Mouse (Mus musculus) stomach, postnatal 0 days (tissue): ENCODE results near the gene Kdf1. TPM values are rescaled to one million over a fixed set of nuclear protein-coding genes. Genes with fewer than 3 reads are reported as not detected.
A peak's percentile ranks its signal among the peaks of the same experiment; 100 is the strongest.

Source experiments
- ATAC-seq: fragments of 200-750 bp; cut with Nextera tagmentation; 2 replicates; pipeline ENCODE4 v1.8.0; 2017; ENCODE audit not compliant: low FRiP score, low TSS enrichment
- DNase-seq: peaks from one replicate; pipeline ENCODE4 v3.0.0-alpha.2; 2016; ENCODE audit warnings: low spot score
- H3K27ac ChIP-seq: fragments of 300-500 bp; sonication (generic); replicated peaks from 2 replicates; pipeline ENCODE4 v1.5.1; 2014; ENCODE audit warnings: mild to moderate bottlenecking, control low read depth
- H3K27me3 ChIP-seq: fragments of 300-500 bp; sonication (generic); 2 replicates; pipeline ENCODE4 v1.6.1; 2014; ENCODE audit warnings: low read length; ENCODE audit not compliant: control insufficient read depth, insufficient read depth
- H3K36me3 ChIP-seq: fragments of 300-500 bp; sonication (generic); 2 replicates; pipeline ENCODE4 v1.6.1; 2014; ENCODE audit warnings: low read length, mixed read lengths; ENCODE audit not compliant: control insufficient read depth, insufficient read depth
- H3K4me1 ChIP-seq: fragments of 300-500 bp; sonication (generic); replicated peaks from 2 replicates; pipeline ENCODE4 v1.6.1; 2014; ENCODE audit warnings: antibody characterized with exemption; ENCODE audit not compliant: control insufficient read depth, insufficient read depth
- H3K4me2 ChIP-seq: fragments of 300-500 bp; sonication (generic); replicated peaks from 2 replicates; pipeline ENCODE4 v1.6.1; 2014; ENCODE audit warnings: low read depth, mild to moderate bottlenecking, control low read depth, moderate library complexity
- H3K4me3 ChIP-seq: fragments of 300-500 bp; sonication (generic); 2 replicates; pipeline ENCODE4 v1.5.1; 2014; ENCODE audit warnings: low read depth, low read length, control low read depth
- H3K9ac ChIP-seq: fragments of 300-500 bp; sonication (generic); 2 replicates; pipeline ENCODE4 v1.6.1; 2014; ENCODE audit warnings: mild to moderate bottlenecking, low read length, control low read depth, mixed read lengths
- H3K9me3 ChIP-seq: fragments of 300-500 bp; sonication (generic); 2 replicates; pipeline ENCODE4 v1.6.1; 2016; ENCODE audit warnings: low read length; ENCODE audit not compliant: control insufficient read depth
- CTCF ChIP-seq: IDR thresholded peaks from 2 replicates; pipeline ENCODE4 v1.5.1; 2016; ENCODE audit warnings: antibody characterized with exemption, low read depth, mild to moderate bottlenecking, moderate library complexity
- EP300 ChIP-seq: optimal IDR thresholded peaks from 2 replicates; pipeline ENCODE3; 2016; ENCODE audit warnings: antibody characterized with exemption
- WGBS: fragments of 180-500 bp; shearing (Covaris S2); extraction: QIAGEN DNeasy Blood & Tissue Kit; methylation state at CpG from one replicate; pipeline ENCODE4 v1.1.7; 2014; 5-methylcytosine and 5-hydroxymethylcytosine counted together
- polyA plus RNA-seq: library from polyadenylated mRNA; unstranded; fragments of >200 nt; fragmentation: Nextera tagmentation; extraction: Ambion mirVana; gene quantifications from 2 replicates; pipeline ENCODE4 v1.2.1, GENCODE M21; 2015

The Kdf1 gene
- polyA plus RNA-seq, 1 experiment from 2014 or later: 29.2 TPM

- 82% methylated on average over 28 of the region's 28 CpGs for WGBS
- TF ChIP-seq EP300 (no peak), CTCF (no peak)
- Histone ChIP-seq H3K36me3 (no peaks in the 10 kb centered on the region), H3K27ac (no peak overlapping the region), H3K9ac (no peak overlapping the region), H3K9me3 (no peaks in the 10 kb centered on the region), H3K4me3 (no peak overlapping the region), H3K4me2 (no peak overlapping the region), H3K4me1 (peaks cover 6% of the 10 kb centered on the region; the same call in 1 of the 2 replicates), H3K27me3 (no peaks in the 10 kb centered on the region)
- ATAC-seq (no peak), DNase-seq (no peak)
These were observed 32.9 kb upstream of the Kdf1 start for GRCm38 (mm10) chr4:133485691-133486425.

DNA sequence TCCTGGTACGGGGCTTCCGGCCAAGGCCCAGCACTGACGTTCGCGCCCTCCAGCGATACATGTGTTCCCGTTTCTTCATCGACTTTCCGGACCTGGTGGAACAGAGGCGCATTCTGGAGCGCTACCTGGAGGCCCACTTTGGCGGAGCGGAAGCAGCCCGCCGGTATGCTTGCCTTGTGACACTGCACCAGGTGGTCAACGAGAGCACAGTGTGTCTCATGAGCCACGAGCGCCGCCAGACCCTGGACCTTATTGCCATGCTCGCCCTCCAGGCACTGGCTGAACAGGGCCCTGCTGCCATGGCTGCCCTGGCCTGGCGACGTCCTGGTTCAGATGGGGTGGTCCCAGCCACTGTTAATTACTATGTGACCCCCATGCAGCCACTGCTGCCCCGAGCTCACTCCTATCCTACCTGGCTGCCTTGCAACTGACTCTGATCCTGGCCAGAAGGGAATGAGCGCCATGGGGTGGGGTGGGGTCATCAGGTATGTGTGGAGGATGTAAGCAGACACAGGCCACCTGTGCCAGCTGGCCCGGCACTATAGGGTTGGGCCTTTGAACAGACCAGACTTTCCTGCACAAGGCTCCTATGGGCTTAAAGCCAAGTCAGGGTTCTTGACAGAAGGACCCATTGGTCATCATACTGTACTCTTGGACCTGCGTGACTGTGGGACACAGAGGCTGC is 31.9 kb upstream of the Kdf1 start:
- Histone ChIP-seq H3K27ac (no peak overlapping the region), H3K4me1 (peaks cover 6% of the 10 kb centered on the region; the same call in 1 of the 2 replicates), H3K9ac (no peak overlapping the region), H3K36me3 (no peaks in the 10 kb centered on the region), H3K9me3 (no peaks in the 10 kb centered on the region), H3K27me3 (no peaks in the 10 kb centered on the region), H3K4me2 (no peak overlapping the region), H3K4me3 (no peak overlapping the region)
- WGBS: 93% methylated on average over 26 of the region's 26 CpGs
- TF ChIP-seq CTCF (no peak), EP300 (no peak)
- DNase-seq: no peak
- no peak for ATAC-seq

DNA sequence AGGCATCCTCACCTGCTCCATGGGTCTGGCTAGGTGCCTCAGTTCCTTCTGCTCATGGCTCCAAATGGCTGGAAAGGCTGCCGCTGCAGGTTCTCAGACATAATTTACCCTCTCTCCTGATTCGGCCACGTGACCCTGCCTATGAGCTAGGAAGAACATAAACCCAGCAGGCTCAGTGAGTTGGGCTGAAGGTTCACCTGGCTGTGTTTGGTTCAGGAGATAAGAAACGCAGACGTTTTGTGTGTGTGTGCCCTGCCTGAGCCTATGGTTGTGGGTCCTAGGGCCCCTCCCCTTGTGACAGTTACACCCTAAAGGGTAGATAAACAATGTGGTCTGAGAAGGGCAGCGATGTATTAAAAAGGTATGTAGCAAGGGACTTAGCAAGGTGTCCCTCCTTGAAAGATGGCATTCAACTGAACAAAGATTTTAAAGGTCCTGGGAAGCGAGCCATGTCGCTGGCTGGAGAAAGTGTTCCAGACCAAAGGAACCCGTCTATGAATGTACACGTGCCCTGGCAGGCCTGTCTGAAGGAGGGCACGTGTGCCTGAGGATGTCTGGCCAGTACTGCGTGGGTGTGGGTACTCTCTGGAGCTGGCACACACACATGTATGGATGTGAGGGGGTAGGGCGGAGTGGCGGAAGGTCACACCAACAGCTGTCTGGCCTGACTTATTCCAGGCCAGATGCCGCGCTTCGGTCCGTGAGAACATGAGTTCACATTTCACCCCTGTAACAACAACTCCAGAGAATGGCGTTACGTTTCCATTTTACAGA is 30.0 kb upstream of the Kdf1 start:
- Histone ChIP-seq H3K36me3 (no peaks in the 10 kb centered on the region), H3K27ac (peak overlapping the region; percentile 74), H3K4me1 (peaks cover 5% of the 10 kb centered on the region; the same call in 1 of the 2 replicates), H3K27me3 (no peaks in the 10 kb centered on the region), H3K4me2 (no peak overlapping the region), H3K9ac (no peak overlapping the region), H3K9me3 (no peaks in the 10 kb centered on the region), H3K4me3 (no peak overlapping the region)
- ATAC-seq: peak; percentile 61
- 58% methylated on average over 20 of the region's 20 CpGs for WGBS
- no peak for TF ChIP-seq EP300
- no peak for TF ChIP-seq CTCF
- peak; percentile 71 for DNase-seq

DNA sequence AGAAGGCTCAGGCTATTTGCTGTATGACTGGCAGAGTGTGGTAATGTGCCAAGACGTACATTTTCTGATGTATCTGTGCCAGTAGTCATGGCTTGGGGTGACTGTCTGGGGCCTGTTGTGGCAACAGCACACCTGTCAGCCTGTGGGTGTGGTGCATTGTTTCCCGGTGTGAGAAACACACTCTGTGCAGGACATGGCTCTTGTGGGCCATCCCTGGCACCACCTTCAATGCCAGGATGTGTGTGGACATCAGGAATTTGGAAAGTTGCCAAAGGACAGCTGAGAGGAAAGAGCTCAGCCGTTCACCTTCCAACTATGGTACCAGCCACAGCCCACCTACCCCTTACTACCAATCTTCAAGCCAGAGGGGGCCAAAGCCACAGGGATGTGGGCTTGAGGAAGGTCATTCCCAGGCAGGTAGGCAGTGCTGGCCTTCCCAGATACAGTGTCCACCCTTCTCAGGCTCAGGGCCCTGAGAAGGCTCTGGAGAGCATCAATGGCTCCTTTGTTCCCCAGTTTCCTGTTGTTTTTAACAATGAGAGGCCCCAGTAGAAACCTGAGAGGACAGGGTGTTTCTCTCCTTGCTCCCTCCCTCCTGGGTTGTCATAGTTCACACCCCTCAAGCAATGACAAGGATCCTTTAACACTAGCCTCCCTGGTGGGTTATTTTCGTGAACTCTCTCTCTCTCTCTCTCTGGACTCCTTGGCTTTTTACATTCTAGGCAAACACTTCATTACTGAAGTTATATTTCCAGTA is 29.1 kb upstream of the Kdf1 start:
- peak; percentile 32 for ATAC-seq
- WGBS: 46% methylated on average over 4 of the region's 4 CpGs

DNA sequence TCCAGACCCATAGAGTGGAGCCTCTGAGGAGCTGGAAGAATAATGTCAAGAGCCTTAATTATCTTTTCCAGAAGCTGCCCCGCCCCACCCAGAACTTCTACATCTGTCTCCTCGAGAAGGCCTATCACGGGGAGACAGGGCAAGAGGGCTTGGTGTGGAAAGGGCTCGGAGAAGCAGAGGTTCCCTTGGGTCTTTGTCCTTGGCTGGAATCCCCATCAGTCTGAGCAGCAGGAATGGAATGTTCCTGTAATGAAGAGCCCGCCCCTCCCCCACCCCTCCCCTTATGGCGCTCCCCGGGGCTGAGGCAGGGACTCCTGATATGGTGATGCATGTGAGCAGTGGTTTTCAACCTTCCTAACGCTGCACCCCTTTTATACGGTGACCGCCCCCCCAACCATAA is 27.0 kb upstream of the Kdf1 start:
- no peak overlapping the region for H3K4me3 ChIP-seq
- H3K9ac ChIP-seq: peak overlapping the region; percentile 18; the same call in 1 of the 2 replicates
- no peak for TF ChIP-seq CTCF
- TF ChIP-seq EP300: no peak
- DNase-seq: peak; percentile 55
- no peak overlapping the region; the same call in 1 of the 2 replicates for H3K4me2 ChIP-seq
- peak; percentile 13; the same call in 1 of the 2 replicates for ATAC-seq
- H3K27me3 ChIP-seq: no peaks in the 10 kb centered on the region
- 27% methylated on average over 9 of the region's 10 CpGs for WGBS
- H3K9me3 ChIP-seq: no peaks in the 10 kb centered on the region
- H3K4me1 ChIP-seq: 0 out of 2 replicates have a peak, but pooled peaks cover 3% of the 10 kb centered on the region
- 0 out of 2 replicates have a peak overlapping the region, but pooled peaks have one; percentile 9 for H3K27ac ChIP-seq
- no peaks in the 10 kb centered on the region for H3K36me3 ChIP-seq

More for the DNA sequence above, 29.1 kb upstream of the Kdf1 start:
- H3K4me1 ChIP-seq: 0 out of 2 replicates have a peak, but pooled peaks cover 3% of the 10 kb centered on the region
- no peak overlapping the region for H3K4me2 ChIP-seq
- H3K27me3 ChIP-seq: no peaks in the 10 kb centered on the region
- no peaks in the 10 kb centered on the region for H3K36me3 ChIP-seq
- peak; percentile 31 for DNase-seq
- TF ChIP-seq EP300: no peak
- TF ChIP-seq CTCF: no peak
- peak overlapping the region; percentile 74 for H3K27ac ChIP-seq
- H3K9ac ChIP-seq: no peak overlapping the region
- H3K9me3 ChIP-seq: no peaks in the 10 kb centered on the region
- no peak overlapping the region for H3K4me3 ChIP-seq
